Mouse (Mus musculus) erythroblast, embryonic 14.5 days (primary cell): Measurements from ENCODE around the gene Ap5s1. TPM values are rescaled to one million over a fixed set of nuclear protein-coding genes. Genes with fewer than 3 reads are reported as not detected.

Experiments used
- H3K27me3 ChIP-seq: 2 replicates; pipeline ENCODE4 v1.6.1; 2012; ENCODE audit warnings: inconsistent platforms; ENCODE audit not compliant: control insufficient read depth
- H3K36me3 ChIP-seq: 2 replicates; pipeline ENCODE4 v1.6.1; 2012; ENCODE audit warnings: mild to moderate bottlenecking, inconsistent platforms; ENCODE audit not compliant: control insufficient read depth
- H3K4me1 ChIP-seq: 2 replicates; pipeline ENCODE4 v1.6.1; 2012; ENCODE audit warnings: inconsistent platforms; ENCODE audit not compliant: control insufficient read depth
- H3K4me3 ChIP-seq: replicated peaks from 2 replicates; pipeline ENCODE3; 2012; ENCODE audit warnings: moderate library complexity, mild to moderate bottlenecking, inconsistent platforms
- H3K9me3 ChIP-seq: 2 replicates; pipeline ENCODE4 v1.6.1; 2012; ENCODE audit warnings: low read length, inconsistent platforms, mixed read lengths; ENCODE audit not compliant: control insufficient read depth
- GATA1 ChIP-seq: IDR thresholded peaks from 2 replicates; pipeline ENCODE4 v1.6.1; 2012; ENCODE audit warnings: low read length, inconsistent platforms, mixed read lengths
- TAL1 ChIP-seq: IDR thresholded peaks from 3 replicates; pipeline ENCODE4 v1.6.1; 2012; ENCODE audit warnings: low read length, inconsistent platforms, mixed read lengths
- polyA plus RNA-seq: library from polyadenylated mRNA; stranded (reverse); fragments of >175 nt; gene quantifications from 2 replicates; pipeline ENCODE4 v1.2.3, GENCODE M21; 2012

Gene Ap5s1
- polyA plus RNA-seq, 1 experiment, result 3.0 TPM

DNA sequence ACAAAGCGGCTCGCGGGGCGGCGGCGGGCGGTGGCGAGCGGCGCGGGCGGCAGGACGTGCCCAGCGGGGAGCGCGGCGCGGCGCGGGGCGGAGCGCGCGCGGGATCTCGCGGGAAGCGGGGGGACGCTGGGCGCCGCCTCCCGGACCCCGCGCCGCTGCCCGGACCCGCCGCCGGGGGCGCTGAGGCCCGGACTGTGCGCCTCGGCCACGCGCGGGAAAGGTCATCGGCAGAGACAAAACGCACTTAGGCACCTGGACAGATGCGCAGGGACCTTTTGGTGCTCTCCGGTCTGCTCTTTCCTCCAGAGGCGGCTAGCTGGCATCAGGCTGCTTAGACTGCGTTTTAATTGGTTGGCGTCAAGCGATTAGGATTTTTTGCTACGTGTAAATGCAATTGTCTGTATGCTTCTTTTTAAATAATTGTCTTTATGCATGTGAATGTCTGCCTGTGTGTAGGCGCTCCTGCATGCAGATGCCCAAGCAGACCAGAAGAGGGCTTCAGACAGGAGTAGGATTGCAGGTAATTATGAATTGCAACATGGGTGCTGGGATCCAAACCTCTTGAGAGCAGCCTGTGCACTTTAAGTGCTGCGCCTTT lies 26.8 kb upstream of the Ap5s1 start, which contains the start of gene Cenpb:
Cenpb (minus strand) TSS at position 78 of the 598 bp plus-strand sequence.
- H3K9me3 ChIP-seq, result no peaks in the 10 kb centered on the region
- H3K36me3 ChIP-seq, result peaks cover 43% of the 10 kb centered on the region
- TF ChIP-seq TAL1 (no peak), GATA1 (no peak)
- no peaks in the 10 kb centered on the region for H3K27me3 ChIP-seq
- H3K4me1 ChIP-seq, result peaks cover 69% of the 10 kb centered on the region
- H3K4me3 ChIP-seq, result peak within 1 kb of the TSS; percentile 79

DNA sequence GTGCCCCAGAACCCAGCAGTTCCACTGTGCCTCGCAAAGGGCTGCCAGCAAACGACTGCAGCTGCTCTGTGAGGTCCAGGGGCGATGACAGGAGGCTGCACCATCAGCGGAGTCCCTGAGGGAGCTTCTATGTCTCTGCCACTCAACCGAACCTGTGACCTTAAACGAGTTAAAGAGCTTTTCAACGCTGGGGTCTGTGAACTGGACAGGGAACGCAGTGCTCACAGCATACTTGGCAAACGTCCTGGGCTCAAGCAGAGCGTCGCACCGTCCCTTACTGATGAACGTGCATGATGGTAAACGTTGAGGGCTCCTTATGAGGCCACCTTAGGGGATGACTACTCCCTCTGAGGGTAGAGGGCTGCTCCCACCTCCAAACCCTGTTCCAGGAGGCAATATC lies 20.5 kb upstream of the Ap5s1 start:
- peaks cover 45% of the 10 kb centered on the region for H3K36me3 ChIP-seq
- peaks cover 62% of the 10 kb centered on the region for H3K4me1 ChIP-seq

DNA sequence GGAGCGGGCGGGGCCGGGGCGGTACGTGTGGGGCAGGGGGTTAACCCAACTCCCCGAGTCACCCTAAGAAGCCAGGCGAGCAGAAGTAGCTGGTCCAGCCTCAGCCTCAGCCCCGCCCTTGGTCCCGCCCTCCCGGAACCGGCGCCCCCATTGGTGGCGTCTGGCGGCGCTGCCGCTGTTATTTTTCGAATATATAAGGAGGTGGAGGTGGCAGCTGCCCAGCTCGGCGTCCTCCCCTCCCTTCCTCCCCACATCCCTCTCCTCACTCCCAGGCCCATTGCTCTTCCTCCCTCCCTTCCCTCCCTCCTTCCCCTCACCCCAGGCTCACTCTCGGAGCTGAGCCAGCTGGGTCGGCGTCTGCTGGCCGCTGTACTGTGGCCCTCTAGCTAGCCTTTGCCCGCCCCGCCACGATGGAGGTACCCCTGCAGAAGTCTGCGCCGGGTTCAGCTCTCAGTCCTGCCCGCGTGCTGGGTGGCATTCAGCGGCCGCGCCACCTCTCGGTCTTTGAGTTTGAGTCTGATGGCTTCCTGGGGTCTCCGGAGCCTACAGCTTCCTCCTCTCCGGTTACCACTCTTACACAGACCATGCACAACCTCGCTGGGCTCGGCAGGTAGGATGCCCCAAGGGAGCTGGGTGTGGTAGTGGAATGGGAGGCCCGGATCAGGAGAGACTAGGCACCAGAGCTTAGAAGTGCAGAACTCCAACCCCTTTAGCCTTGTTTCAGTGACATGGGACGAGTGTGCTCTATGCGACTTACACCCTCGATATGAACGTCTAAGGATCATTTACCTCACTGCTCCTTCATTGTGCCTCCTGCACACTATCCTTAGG lies 19.9 kb upstream of the Ap5s1 start, which contains the start of the genes Cdc25b and Spef1:
Cdc25b (plus strand) TSS at position 179 of the 831 bp plus-strand sequence.
Spef1 (minus strand) TSS at position 512 of the 831 bp plus-strand sequence.
- no peaks in the 10 kb centered on the region for H3K9me3 ChIP-seq
- H3K4me3 ChIP-seq, result peak within 1 kb of the TSS; percentile 74
- TF ChIP-seq TAL1 (no peak), GATA1 (no peak)
- H3K4me1 ChIP-seq, result peaks cover 63% of the 10 kb centered on the region
- peaks cover 51% of the 10 kb centered on the region for H3K36me3 ChIP-seq
- no peaks in the 10 kb centered on the region for H3K27me3 ChIP-seq

More for the DNA sequence above, 20.5 kb upstream of the Ap5s1 start:
- no peaks in the 10 kb centered on the region for H3K27me3 ChIP-seq
- no peaks in the 10 kb centered on the region for H3K9me3 ChIP-seq
- TF ChIP-seq GATA1, result no peak
- no peak for TF ChIP-seq TAL1
- peak overlapping the region; percentile 74 for H3K4me3 ChIP-seq

DNA sequence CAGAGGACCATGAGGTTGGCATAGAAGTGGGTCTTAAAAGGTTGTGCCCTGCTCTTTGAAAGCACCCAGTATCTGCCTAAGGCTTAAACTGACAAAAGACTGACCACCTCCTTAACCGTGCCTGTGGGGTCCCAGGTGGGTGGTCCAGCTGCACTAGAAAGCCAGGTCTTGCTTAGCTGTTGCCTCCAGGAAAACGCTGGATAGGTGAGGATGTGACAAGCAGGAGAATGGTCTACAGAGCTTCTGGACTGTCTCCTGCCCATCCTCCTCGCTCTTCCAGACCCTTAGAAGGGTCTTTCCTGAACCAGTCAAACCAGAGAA lies 19.3 kb upstream of the Ap5s1 start:
- Histone ChIP-seq H3K36me3 (peaks cover 57% of the 10 kb centered on the region), H3K4me1 (peaks cover 64% of the 10 kb centered on the region), H3K9me3 (no peaks in the 10 kb centered on the region), H3K4me3 (peak overlapping the region; percentile 74), H3K27me3 (no peaks in the 10 kb centered on the region; the same call in 1 of the 2 replicates)
- no peak for TF ChIP-seq GATA1
- TF ChIP-seq TAL1, result no peak

DNA sequence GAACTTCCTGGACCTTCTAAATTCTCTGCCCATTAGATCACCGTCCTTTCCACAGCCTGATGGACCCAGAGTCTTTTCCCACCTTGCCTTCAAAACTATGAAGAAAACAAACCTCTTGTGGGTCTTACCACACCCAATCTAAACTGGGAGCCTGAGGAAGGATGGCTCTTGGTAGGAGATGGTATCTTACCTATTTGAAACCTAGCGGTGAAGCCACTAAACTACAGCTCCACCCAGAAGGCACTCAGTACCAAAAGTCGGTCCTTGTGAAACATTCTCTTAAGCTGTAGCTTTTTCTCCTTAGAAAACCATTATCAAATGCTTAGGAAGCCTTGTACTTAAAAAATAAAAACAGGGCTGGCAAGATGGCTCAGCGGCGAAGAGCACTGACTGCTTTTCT lies 18.6 kb upstream of the Ap5s1 start:
- no peaks in the 10 kb centered on the region; the same call in 1 of the 2 replicates for H3K27me3 ChIP-seq
- peaks cover 71% of the 10 kb centered on the region for H3K4me1 ChIP-seq
- H3K4me3 ChIP-seq, result peak overlapping the region; percentile 74
- H3K9me3 ChIP-seq, result no peaks in the 10 kb centered on the region
- peaks cover 64% of the 10 kb centered on the region for H3K36me3 ChIP-seq
- peak; percentile 63; the same call in 1 of the 2 replicates for TF ChIP-seq GATA1
- no peak for TF ChIP-seq TAL1

DNA sequence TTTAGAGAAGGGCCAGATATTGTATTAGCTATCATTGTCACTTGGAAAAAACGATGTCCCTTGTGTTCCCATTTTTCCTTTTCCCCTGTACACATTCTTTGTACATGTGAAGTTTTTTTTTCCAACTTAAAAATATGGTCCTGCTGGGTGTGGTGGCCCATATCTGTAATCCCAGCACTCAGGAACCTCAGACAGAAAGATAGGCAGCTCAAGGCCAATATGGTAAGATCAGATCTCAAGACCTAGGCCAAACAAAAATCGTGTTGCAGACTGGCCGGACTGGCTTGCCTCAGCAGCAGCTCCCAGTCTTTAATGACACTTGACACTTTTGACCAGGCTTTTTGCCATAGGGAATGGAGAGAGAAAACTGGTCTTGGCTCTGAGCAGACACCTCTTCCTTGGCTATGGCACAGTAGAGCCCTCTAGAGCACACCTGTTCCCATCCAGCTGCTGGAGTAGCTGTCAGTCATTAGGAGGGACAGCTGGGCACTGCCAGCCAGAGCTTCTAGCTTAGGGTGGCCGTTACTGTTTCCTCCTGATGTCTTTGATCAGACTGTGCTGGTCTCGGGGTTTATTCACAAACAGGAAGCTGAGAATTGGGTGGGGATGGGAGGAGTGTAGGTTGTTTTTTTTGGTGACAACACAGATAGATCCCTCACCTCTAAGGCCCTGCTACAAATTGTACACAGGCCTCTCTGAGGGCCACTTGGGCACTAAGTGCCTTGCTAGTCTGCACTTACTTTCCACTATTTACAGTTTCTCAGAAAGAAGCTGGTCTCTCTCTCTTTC lies 17.2 kb upstream of the Ap5s1 start:
- peaks cover 78% of the 10 kb centered on the region for H3K36me3 ChIP-seq

DNA sequence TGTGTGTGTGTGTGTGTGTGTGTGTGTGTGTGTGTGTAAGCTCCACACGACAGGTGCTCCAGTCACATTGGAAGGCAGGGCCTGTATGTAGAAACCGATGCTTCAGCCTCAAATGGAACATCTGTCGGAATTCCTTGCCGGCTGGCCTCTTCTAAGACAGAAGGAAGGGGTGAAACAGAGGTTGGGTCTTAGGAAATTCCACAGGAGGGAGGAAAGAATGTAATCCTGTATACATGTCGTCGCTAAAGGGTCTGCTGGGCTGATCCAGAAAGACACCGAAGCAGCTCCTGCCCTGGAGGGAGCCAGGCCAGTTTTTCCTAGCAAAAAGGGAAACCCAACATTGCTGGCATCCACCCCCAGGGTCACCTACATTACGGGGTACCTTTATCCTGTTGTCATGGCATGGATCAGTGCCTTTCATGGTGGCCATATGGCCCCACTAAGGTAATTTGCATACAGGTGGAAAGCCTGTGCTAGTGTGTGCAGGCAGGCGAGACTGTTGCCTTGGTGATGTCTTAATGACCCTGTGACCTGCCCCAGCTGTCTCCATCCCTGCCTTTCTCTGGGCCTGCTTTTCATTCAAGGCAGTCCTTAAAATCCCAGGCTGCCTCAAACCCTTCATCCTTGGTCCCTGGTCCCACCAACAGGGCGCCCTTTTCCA lies 16.4 kb upstream of the Ap5s1 start:
- Histone ChIP-seq H3K4me3 (peak overlapping the region; percentile 74), H3K27me3 (no peaks in the 10 kb centered on the region; the same call in 1 of the 2 replicates), H3K36me3 (peaks cover 86% of the 10 kb centered on the region), H3K4me1 (peaks cover 84% of the 10 kb centered on the region), H3K9me3 (no peaks in the 10 kb centered on the region)
- TF ChIP-seq TAL1 (no peak), GATA1 (no peak)

More for the DNA sequence above, 17.2 kb upstream of the Ap5s1 start:
- peaks cover 81% of the 10 kb centered on the region for H3K4me1 ChIP-seq
- peak; percentile 65 for TF ChIP-seq TAL1
- peak; percentile 69 for TF ChIP-seq GATA1
- no peaks in the 10 kb centered on the region; the same call in 1 of the 2 replicates for H3K27me3 ChIP-seq
- peak overlapping the region; percentile 74 for H3K4me3 ChIP-seq
- no peaks in the 10 kb centered on the region for H3K9me3 ChIP-seq

DNA sequence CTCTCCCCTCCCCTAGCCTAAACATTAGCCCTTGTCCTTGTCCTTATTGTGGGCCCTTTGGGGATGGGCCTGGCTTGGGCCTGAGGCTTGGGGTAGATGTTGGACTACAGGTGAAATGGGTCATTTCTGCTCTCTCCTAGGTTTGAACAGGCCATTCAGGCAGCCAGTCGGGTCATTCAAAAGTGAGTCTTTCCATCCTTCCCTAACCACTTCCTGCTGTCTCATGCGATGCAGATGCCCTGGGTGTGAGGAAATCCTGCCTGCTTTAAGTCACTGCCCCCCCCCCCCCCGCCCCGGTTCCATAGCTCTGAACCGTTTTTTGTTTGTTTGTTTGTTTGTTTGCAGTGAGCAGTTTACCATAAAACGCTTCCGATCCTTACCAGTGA lies 15.9 kb upstream of the Ap5s1 start:
- H3K36me3 ChIP-seq, result peaks cover 91% of the 10 kb centered on the region
- H3K27me3 ChIP-seq, result no peaks in the 10 kb centered on the region; the same call in 1 of the 2 replicates
- no peaks in the 10 kb centered on the region for H3K9me3 ChIP-seq
- peaks cover 82% of the 10 kb centered on the region for H3K4me1 ChIP-seq
- TF ChIP-seq GATA1, result no peak
- no peak for TF ChIP-seq TAL1
- H3K4me3 ChIP-seq, result peak overlapping the region; percentile 74
